Mouse (Mus musculus): ENCODE results near the gene Kifc3. TPM values are rescaled to one million over a fixed set of nuclear protein-coding genes. Genes with fewer than 3 reads are reported as not detected.

Gene Kifc3
- polyA plus RNA-seq, 1 experiment: 25.6 TPM

DNA sequence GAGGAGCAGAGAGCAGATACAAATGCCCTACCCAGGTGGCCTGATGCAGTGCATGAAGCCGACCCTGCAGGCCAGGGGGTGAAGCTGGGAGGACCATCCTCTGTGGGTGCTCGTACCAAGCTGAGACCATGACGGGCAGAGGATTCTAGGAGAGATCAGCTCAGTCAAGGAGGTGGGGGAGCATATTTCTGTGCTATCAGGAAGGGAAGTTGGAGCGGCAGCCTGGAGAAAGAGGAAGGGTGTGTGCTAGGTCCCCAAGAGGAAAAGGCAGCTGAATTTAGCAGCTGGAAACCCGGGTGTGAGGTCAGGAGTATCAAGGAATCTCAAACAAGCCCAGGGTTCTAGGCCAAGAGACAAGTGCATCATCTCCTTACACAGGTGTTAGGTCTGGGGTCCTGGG lies 62.1 kb downstream of the Kifc3 start:
- 64% methylated on average over 5 of the region's 5 CpGs for WGBS
- DNase-seq (ENCODE audit: low read depth, low spot score): no peak

- DNase-seq (ENCODE audit: low read depth, low spot score): no peak
- WGBS: 54% methylated on average over 1 of the region's 1 CpGs
Observed at GRCm38 (mm10) chr8:95139051-95139365, 63.6 kb downstream of the Kifc3 start.

GRCm38 (mm10) chr8:95138341-95139050 lies 64.1 kb downstream of the Kifc3 start:
- 41% methylated on average over 6 of the region's 6 CpGs for WGBS
- no peak for DNase-seq (ENCODE audit: low read depth, low spot score)

- 17% methylated on average over 28 of the region's 28 CpGs for WGBS
- no peak for DNase-seq (ENCODE audit: low read depth, low spot score)
Observed at GRCm38 (mm10) chr8:95137641-95138098, 64.9 kb downstream of the Kifc3 start.

GRCm38 (mm10) chr8:95137201-95137600 lies 65.4 kb downstream of the Kifc3 start:
- 44% methylated on average over 12 of the region's 12 CpGs for WGBS
- DNase-seq (ENCODE audit: low read depth, low spot score): no peak

GRCm38 (mm10) chr8:95136218-95136617 lies 66.4 kb downstream of the Kifc3 start:
- no peak for DNase-seq (ENCODE audit: low read depth, low spot score)
- whole genome bisulfite sequencing: 77% methylated on average over 3 of the region's 3 CpGs

DNA sequence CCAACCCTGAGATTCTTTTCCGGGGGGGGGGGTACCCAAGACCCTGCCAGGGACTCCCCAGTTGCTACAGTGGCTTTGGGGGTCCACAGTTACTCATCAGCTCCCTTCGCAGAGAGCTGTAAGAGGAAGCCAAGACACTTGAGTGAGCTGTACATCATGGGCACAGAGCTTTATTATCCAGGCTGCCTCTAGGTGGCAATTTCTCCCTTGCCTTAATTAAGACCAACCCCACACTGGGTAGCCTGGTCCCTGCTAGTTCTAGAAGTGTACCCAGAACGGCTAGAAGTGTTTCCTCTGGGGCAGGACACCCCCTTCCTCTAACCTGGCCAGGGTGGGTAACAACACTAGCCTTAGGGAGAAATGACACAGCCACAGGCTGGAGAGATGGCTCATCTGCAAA lies 67.4 kb downstream of the Kifc3 start:
- 59% methylated on average over 3 of the region's 3 CpGs for WGBS

DNA sequence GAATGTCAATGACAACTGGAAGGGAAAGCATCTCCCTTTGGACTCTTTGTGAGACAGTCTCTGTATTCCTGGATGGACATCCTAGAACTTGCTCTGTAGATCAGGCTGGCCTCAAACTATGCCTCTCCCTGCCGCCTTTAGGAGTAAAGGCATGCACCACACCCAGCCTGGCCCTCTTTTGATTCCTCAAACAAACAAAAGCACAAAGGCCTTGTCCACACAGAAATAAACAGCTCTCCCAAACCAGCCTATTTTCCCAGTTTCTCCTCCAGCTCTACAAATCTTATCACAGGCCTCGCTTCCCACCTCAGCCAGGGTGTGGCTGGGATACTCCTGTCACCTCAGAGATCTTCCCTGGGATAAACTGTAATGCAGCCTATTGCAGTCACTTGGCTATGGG lies 68.4 kb downstream of the Kifc3 start:
- no peak for DNase-seq (ENCODE audit: low read depth, low spot score)
- WGBS: 67% methylated on average over 2 of the region's 2 CpGs

More for the DNA sequence above, 67.4 kb downstream of the Kifc3 start:
- no peak for DNase-seq (ENCODE audit: low read depth, low spot score)

- 84% methylated on average over 5 of the region's 5 CpGs for WGBS
Observed at GRCm38 (mm10) chr8:95131983-95132382, 70.6 kb downstream of the Kifc3 start.

DNA sequence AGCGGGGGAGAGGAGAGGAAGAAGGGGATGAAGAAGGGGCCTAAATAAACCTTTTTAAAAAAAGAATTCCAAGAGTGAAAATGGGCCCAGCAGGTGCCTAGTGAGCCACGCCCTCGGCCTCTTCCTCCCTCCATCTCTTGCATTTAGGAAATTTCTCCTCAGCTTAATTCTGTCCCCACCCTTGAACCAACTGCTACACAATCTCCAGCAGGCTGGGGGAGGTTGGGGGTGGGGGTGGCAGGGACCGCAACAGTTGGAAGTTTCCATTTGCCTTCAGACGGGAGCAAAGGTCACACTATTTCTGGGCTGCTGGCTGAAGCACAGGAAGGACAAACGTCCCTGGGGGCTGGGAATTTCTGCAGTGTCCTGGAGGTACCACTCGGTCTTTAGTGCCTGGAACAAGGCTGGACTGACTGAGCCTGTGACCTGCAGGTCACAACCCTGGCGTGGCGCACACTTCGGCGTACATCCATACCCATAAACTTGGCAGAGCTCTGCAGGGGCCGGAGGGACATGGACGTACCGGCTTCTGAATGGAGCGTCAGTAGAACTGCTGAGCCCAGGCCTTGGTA lies 71.6 kb downstream of the Kifc3 start:
- no peak for DNase-seq (ENCODE audit: low read depth, low spot score)
- 61% methylated on average over 15 of the region's 15 CpGs for WGBS

More at GRCm38 (mm10) chr8:95131983-95132382, 70.6 kb downstream of the Kifc3 start:
- DNase-seq (ENCODE audit: low read depth, low spot score): no peak

- no peak for DNase-seq (ENCODE audit: low read depth, low spot score)
- 89% methylated on average over 11 of the region's 11 CpGs for WGBS
Observed at GRCm38 (mm10) chr8:95128750-95129260, 73.8 kb downstream of the Kifc3 start.

- 79% methylated on average over 9 of the region's 9 CpGs for WGBS
- no peak for DNase-seq (ENCODE audit: low read depth, low spot score)
Observed at GRCm38 (mm10) chr8:95127658-95128057, 75.0 kb downstream of the Kifc3 start.

- DNase-seq (ENCODE audit: low read depth, low spot score): no peak
- 91% methylated on average over 11 of the region's 11 CpGs for WGBS
Observed at GRCm38 (mm10) chr8:95126497-95126896, 76.1 kb downstream of the Kifc3 start.

DNA sequence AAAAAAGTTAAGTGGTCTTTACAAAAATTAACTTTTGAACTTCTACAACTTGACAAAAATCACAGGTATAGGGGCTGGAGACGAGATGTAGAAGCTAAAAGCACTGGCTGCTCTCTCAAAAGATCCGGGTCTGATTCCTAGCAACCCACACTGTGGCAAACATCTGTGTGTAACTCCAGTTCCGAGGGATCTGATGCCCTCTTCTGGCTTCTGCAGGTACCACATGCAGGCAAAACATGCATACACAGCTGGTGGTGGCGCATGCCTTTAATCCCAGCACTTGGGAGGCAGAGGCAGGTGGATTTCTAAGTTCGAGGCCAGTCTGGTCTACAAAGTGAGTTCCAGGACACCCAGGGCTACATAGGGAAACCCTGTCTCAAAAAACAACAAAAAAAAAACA lies 79.2 kb downstream of the Kifc3 start:
- DNase-seq (ENCODE audit: low read depth, low spot score): no peak
- WGBS: 96% methylated on average over 5 of the region's 5 CpGs

GRCm38 (mm10) chr8:95113750-95114149 lies 88.9 kb downstream of the Kifc3 start:
- DNase-seq (ENCODE audit: low read depth, low spot score): no peak
- 83% methylated on average over 3 of the region's 3 CpGs for WGBS

- WGBS: 79% methylated on average over 4 of the region's 4 CpGs
- no peak for DNase-seq (ENCODE audit: low read depth, low spot score)
Observed at GRCm38 (mm10) chr8:95113108-95113507, 89.5 kb downstream of the Kifc3 start.

DNA sequence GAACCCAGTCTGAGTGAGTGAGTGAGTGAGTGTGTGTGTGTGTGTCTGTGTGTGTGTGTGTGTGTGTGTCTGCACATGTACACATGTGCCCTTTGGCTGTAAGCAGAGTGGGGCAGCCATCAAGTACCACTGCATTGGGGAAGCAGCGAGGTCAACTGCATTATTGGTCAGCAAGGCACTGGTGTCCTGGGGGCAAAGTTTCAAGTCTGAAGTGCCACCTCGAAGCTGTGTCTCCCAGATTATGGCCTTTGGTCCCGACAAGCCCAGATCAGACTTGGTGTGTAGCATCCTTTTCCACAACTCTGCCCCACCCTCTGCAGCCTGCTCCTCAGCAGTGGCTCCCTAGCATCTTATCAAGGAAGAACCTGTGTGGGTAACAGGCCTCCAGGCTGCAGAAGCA lies 90.0 kb downstream of the Kifc3 start:
- no peak for DNase-seq (ENCODE audit: low read depth, low spot score)
- 70% methylated on average over 3 of the region's 3 CpGs for WGBS

- DNase-seq (ENCODE audit: low read depth, low spot score): no peak
- WGBS: 87% methylated on average over 13 of the region's 13 CpGs
Observed at GRCm38 (mm10) chr8:95107306-95107705, 95.3 kb downstream of the Kifc3 start.

DNA sequence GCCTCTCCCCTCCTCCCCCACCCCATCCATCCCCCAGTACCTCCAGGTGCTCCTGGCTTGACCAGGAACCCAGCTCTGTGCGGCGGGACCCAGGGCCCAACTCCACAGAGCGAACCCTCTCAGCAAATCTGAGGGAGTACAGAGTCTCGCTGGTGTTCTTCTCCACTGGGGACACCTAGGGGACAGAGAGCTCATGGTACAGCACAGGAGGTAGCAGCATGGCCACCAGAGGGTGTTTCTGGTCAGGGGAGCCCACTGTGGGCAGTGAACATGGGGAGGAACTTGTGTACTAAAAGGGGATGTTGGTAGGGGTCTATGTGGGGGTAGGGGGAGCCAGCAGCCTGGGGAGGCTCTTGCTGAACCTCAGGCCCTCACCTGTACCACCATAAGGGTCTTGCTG lies 100.6 kb downstream of the Kifc3 start:
- WGBS: 79% methylated on average over 4 of the region's 4 CpGs

DNA sequence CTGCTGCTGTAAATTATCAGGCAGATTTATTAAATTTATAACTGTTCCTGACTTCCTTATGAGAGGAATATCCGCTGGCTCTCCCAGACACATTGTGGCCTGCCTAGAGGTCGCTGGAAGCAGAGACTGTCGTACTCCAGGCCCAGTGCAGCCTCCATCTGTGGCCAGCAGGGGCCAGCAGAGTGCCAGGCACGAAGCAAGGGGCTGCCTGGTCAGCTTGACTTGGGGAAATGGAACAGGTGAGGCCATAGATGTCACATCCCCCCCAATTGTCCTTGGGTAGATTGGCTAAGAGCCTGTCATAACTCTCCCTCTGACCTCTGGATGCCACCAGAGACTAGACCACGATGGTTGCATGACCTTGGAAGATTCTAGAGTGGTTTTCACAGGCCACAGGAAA lies 103.6 kb downstream of the Kifc3 start:
- DNase-seq (ENCODE audit: low read depth, low spot score): no peak
- WGBS: 22% methylated on average over 5 of the region's 5 CpGs

More for the DNA sequence above, 100.6 kb downstream of the Kifc3 start:
- no peak for DNase-seq (ENCODE audit: low read depth, low spot score)

DNA sequence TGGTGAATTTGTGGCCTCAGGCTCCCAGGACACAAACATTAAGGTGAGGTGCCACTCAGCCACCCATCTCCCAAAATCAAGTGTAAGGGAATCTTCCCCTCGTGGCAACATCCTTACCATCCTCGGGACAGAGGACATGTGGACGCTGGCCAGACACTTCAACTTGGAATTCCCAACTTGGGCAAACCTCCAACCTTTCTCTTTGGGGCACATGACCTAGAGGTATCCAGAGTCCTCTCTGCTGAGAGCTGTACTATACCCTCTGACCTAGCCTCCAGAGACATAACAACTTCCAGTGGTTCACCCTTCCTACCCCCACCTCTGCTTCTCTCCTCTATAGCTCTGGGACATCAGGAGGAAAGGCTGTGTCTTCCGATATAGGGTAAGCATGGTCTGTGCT lies 109.0 kb downstream of the Kifc3 start:
- no peak for DNase-seq (ENCODE audit: low read depth, low spot score)
- WGBS: 76% methylated on average over 4 of the region's 4 CpGs

Data from large intestine, adult 2 months (tissue).